In the genomic region with DNA sequence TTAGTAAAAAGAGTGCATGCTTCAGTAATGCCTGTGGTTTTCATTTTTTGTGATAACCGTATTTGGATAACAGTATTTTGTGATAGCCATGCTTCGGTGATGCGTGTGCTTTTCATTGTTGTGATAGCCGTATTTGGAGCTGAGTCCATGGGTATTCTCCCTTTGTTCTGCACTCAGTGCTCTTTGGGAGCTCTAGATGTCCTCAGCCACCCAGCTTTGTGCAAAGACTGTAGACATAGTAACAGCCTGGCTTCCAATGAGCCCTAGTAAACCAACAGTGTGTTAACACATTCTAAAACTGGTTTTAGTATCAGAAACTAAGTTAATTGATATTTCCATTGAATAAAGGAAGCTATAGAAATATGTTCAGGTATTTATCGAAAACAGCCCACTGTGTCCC, we compare ENCODE assay signal across 14 mouse cellular contexts.
"Had no signal": no experiment of that assay in that cellular context is flagged by ENCODE, and none has a peak within 500 bp of the region (broad histone marks: within the 10 kb centered on the region; RNA-seq: fewer than 3 reads in every experiment).

No protein-coding gene starts in this region.

- H3K27ac ChIP-seq: left cerebral cortex, adult 2 months; limb, embryonic 10.5 days; liver, embryonic 12.5 days; lung, embryonic 15.5 days; macrophage; stomach, embryonic 15.5 days had no signal

- H3K9me3 ChIP-seq: limb, embryonic 10.5 days; liver, embryonic 12.5 days; lung, embryonic 15.5 days; stomach, embryonic 15.5 days had no signal

- H3K27me3 ChIP-seq: liver, embryonic 12.5 days; lung, embryonic 15.5 days; stomach, embryonic 15.5 days had no signal

- DNase-seq: kidney, adult 8-10 months; kidney, postnatal 4 days; lung, postnatal 14 days; right cerebral cortex, postnatal 14 days; thymus, postnatal 36 days had no signal

- H3K36me3 ChIP-seq: limb, embryonic 10.5 days; liver, embryonic 12.5 days; lung, embryonic 15.5 days; stomach, embryonic 15.5 days had no signal

- H3K4me3 ChIP-seq: left cerebral cortex, adult 2 months; limb, embryonic 10.5 days; liver, embryonic 12.5 days; lung, embryonic 15.5 days; megakaryocyte, embryonic 14.5 days; stomach, embryonic 15.5 days had no signal

- ATAC-seq: liver, embryonic 12.5 days; midbrain, embryonic 16.5 days had no signal

- H3K4me2 ChIP-seq: liver, embryonic 12.5 days; lung, embryonic 15.5 days; midbrain, embryonic 11.5 days; stomach, embryonic 15.5 days had no signal

- H3K4me1 ChIP-seq: liver, embryonic 12.5 days; megakaryocyte, embryonic 14.5 days had no signal

- H3K9ac ChIP-seq: liver, embryonic 12.5 days; lung, embryonic 15.5 days; stomach, embryonic 15.5 days had no signal
